Mouse (Mus musculus) layer of hippocampus, postnatal 25 days (tissue): ENCODE data around the gene Myo9b. TPM values are rescaled to one million over a fixed set of nuclear protein-coding genes. Genes with fewer than 3 reads are reported as not detected.
"Not testable (repeated sequence)": the region's sequence is repeated elsewhere in the genome, so short reads cannot be mapped to it uniquely, and the experiment has no call there.

Experiments used
- DNase-seq, 2 experiments: peaks; one replicate each; pipeline ENCODE4 v3.0.0; 2022; ENCODE audit warnings: mixed read lengths in 2 of 2, low spot score in 1 of 2; ENCODE audit errors: extremely low spot score in 1 of 2
- total RNA-seq, 2 experiments: library from RNA; stranded (reverse); gene quantifications; 2 replicates each; pipeline ENCODE4 v1.2.3; 2021

The Myo9b gene
- total RNA-seq = 10 to 100 TPM; 26.8 to 35.6 TPM

- peak; percentile 87 to 88 for DNase-seq
Observed at GRCm38 (mm10) chr8:71272286-71273150, at the start of gene Myo9b, which contains the start of gene Haus8. Myo9b (plus strand) TSS chr8:71272714. Haus8 (minus strand) TSS chr8:71272934.

GRCm38 (mm10) chr8:71224560-71224959 lies 48.0 kb upstream of the Myo9b start:
- no peak for DNase-seq

GRCm38 (mm10) chr8:71242757-71243156 lies 29.8 kb upstream of the Myo9b start:
- no peak for DNase-seq

- no peak for DNase-seq
Observed at GRCm38 (mm10) chr8:71248203-71248602, 24.3 kb upstream of the Myo9b start.

- no peak for DNase-seq
Observed at GRCm38 (mm10) chr8:71256545-71257232, 15.8 kb upstream of the Myo9b start.

GRCm38 (mm10) chr8:71261234-71261633 lies 11.3 kb upstream of the Myo9b start:
- DNase-seq = peak in 1 of 2 experiments; percentile 16

- no peak for DNase-seq
Observed at GRCm38 (mm10) chr8:71267690-71268089, 4.8 kb upstream of the Myo9b start.

- not testable (repeated sequence) for DNase-seq
Observed at GRCm38 (mm10) chr8:71268286-71268685, 4.2 kb upstream of the Myo9b start.

GRCm38 (mm10) chr8:71271630-71272029 lies 884 bp upstream of the Myo9b start:
- DNase-seq = no peak

- peak in 1 of 2 experiments; percentile 35 for DNase-seq
Observed at GRCm38 (mm10) chr8:71273151-71273510, 617 bp downstream of the Myo9b start.

GRCm38 (mm10) chr8:71274478-71274877 lies 2.0 kb downstream of the Myo9b start:
- no peak for DNase-seq

- no peak for DNase-seq
Observed at GRCm38 (mm10) chr8:71276166-71276565, 3.7 kb downstream of the Myo9b start.

GRCm38 (mm10) chr8:71279409-71279808 lies 6.9 kb downstream of the Myo9b start:
- not testable (repeated sequence) for DNase-seq

GRCm38 (mm10) chr8:71281731-71282130 lies 9.2 kb downstream of the Myo9b start:
- not testable (repeated sequence) for DNase-seq

- no peak for DNase-seq
Observed at GRCm38 (mm10) chr8:71282621-71283020, 10.1 kb downstream of the Myo9b start.

GRCm38 (mm10) chr8:71286223-71286622 lies 13.7 kb downstream of the Myo9b start:
- DNase-seq = not testable (repeated sequence)

GRCm38 (mm10) chr8:71288441-71288949 lies 16.0 kb downstream of the Myo9b start:
- DNase-seq = no peak

- DNase-seq = no peak
Observed at GRCm38 (mm10) chr8:71289098-71289497, 16.6 kb downstream of the Myo9b start.

GRCm38 (mm10) chr8:71290211-71290610 lies 17.7 kb downstream of the Myo9b start:
- no peak for DNase-seq

GRCm38 (mm10) chr8:71290911-71291310 lies 18.4 kb downstream of the Myo9b start:
- no peak for DNase-seq

GRCm38 (mm10) chr8:71291351-71291750 lies 18.8 kb downstream of the Myo9b start:
- no peak for DNase-seq
